Mouse (Mus musculus): Measurements from ENCODE around the gene Dnase1l3. TPM values are rescaled to one million over a fixed set of nuclear protein-coding genes. Genes with fewer than 3 reads are reported as not detected.
A peak's percentile ranks its signal among the peaks of the same experiment; 100 is the strongest.

Dnase1l3 gene
- polyA plus RNA-seq, 1 experiment: 14.2 TPM

DNA sequence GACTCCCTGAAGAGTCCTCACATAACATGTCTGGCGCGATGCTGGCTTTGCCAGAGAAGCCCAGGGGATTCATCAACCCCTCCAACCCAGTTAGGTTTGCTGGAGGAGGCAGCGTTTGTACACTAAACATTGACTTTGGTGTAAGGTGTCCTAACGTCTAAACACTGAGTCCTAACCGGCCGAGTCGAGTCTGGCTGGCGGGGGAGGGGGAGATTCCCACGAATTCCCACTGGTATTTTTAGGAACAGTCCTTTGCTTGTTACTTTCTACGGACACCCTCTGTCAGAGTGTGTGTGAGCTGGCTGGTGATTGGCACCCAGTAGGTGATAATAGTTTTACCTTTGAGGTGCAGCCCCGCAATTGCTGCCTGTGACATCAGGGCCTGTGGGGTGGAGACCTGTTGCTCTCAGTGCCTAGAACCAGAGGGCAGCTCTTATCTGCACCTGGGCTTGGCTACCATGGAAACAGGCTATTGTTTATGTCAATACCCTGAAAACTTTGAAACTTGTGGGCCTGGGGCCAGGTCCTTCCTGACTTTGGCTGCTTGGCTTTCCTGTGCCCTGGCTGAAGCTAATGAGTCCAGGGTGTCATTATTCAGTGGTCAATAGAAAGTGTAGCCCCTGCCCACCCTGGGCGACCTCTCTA is 41.6 kb downstream of the Dnase1l3 start:
- Histone ChIP-seq H3K4me1 (ENCODE audit: control insufficient read depth, insufficient read depth, insufficient read length, low read length) (peaks cover 30% of the 10 kb centered on the region; the same call in 1 of the 2 replicates), H3K36me3 (ENCODE audit: control insufficient read depth, insufficient read depth, low read length) (peaks cover 23% of the 10 kb centered on the region), H3K27me3 (ENCODE audit: control insufficient read depth, insufficient read depth, low read length) (no peaks in the 10 kb centered on the region), H3K4me3 (ENCODE audit: low read depth, low read length) (no peak overlapping the region), H3K27ac (ENCODE audit: insufficient read depth, low read depth, low read length) (peak overlapping the region; percentile 94)
- WGBS: 23% methylated on average over 12 of the region's 12 CpGs
- TF ChIP-seq CTCF (IDR thresholded peaks at IDR 0.05; ENCODE audit: extremely low read depth, insufficient read length, insufficient replicate concordance, low read depth, low read length) (no peak), POLR2A (IDR thresholded peaks at IDR 0.05; ENCODE audit: low read depth, low read length) (no peak)

DNA sequence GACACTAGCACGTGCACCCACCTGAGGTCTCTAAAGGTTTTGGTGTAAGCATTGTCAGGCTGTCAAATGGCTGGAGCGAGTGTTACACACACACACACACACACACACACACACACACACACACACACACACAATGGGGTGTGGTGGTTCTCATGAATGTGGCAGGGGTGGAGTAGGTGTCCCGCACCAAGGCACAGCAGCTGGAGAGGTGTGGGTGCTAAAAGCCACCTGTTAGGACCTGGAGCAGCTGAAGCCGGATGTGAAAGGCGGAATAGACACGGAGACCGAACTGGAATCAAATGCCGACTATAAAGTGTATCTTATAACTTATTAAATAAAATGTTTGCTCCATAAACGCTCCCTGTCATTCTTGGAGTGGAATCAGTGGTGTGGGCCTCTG is 43.1 kb downstream of the Dnase1l3 start:
- H3K4me1 ChIP-seq (ENCODE audit: control insufficient read depth, insufficient read depth, insufficient read length, low read length): peaks cover 26% of the 10 kb centered on the region; the same call in 1 of the 2 replicates
- TF ChIP-seq POLR2A (IDR thresholded peaks at IDR 0.05; ENCODE audit: low read depth, low read length) (no peak), CTCF (IDR thresholded peaks at IDR 0.05; ENCODE audit: extremely low read depth, insufficient read length, insufficient replicate concordance, low read depth, low read length) (no peak)
- 60% methylated on average over 9 of the region's 9 CpGs for whole genome bisulfite sequencing
- H3K4me3 ChIP-seq (ENCODE audit: low read depth, low read length): no peak overlapping the region
- no peaks in the 10 kb centered on the region for H3K27me3 ChIP-seq (ENCODE audit: control insufficient read depth, insufficient read depth, low read length)
- H3K27ac ChIP-seq (ENCODE audit: insufficient read depth, low read depth, low read length): no peak overlapping the region
- H3K36me3 ChIP-seq (ENCODE audit: control insufficient read depth, insufficient read depth, low read length): peaks cover 27% of the 10 kb centered on the region

DNA sequence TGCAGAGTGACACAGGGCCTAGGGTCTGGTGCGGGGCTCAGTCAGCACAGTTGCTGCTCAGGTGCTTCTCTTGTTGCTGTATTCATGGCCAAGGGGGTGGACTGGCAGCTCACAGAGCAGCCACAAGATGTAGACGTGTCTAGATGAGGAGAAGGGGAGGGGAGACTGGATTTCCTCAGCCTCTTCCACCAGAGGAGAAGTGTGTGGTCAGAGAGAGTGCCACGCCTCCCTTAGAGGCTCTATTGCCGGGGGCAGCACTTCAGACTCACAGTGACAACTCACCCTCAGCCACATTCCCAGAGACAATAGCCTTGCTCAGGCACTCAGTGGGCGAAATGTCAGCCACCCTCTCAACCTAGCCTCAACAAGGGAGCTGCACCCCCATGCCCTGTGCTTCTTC is 49.1 kb downstream of the Dnase1l3 start:
- peaks cover 22% of the 10 kb centered on the region for H3K4me1 ChIP-seq (ENCODE audit: control insufficient read depth, insufficient read depth, insufficient read length, low read length)
- 91% methylated on average over 5 of the region's 5 CpGs for WGBS
- TF ChIP-seq CTCF (IDR thresholded peaks at IDR 0.05; ENCODE audit: extremely low read depth, insufficient read length, insufficient replicate concordance, low read depth, low read length) (no peak), POLR2A (IDR thresholded peaks at IDR 0.05; ENCODE audit: low read depth, low read length) (no peak)
- H3K27ac ChIP-seq (ENCODE audit: insufficient read depth, low read depth, low read length): no peak overlapping the region
- H3K27me3 ChIP-seq (ENCODE audit: control insufficient read depth, insufficient read depth, low read length): no peaks in the 10 kb centered on the region
- peaks cover 68% of the 10 kb centered on the region for H3K36me3 ChIP-seq (ENCODE audit: control insufficient read depth, insufficient read depth, low read length)
- no peak overlapping the region for H3K4me3 ChIP-seq (ENCODE audit: low read depth, low read length)

DNA sequence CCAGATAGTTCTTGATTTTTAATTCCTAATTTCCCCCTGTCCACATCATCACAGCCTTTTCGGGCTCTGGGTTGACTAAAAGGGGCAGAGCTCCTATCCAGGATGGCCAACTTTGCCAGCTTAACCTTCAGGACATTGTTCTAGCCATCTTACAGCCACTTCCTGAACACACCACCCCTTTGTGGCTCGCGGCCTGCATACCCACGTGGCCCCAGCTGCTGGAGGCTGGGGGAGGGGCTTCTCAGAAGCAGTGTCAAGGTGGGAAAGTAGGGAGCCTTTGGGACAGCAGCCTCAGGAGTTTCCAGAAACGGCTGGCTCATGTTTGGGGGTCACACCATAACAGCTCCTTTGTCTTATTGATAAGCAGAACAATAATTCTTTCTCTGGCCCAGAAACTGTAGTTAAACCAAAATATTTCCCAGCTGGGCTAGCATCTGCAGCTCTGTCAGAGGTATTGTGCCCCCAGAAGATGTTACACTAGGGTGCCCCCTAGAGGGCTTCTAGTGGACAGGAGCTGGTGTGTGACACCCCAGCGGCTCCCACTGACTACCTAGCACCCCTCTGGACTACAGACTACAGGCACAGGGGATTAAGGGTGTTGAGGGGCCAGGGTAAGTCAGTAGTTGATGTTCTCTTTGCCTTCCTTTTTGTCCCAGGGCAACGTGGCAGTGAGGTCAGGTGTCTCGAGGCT is 49.9 kb downstream of the Dnase1l3 start:
- Histone ChIP-seq H3K27me3 (ENCODE audit: control insufficient read depth, insufficient read depth, low read length) (no peaks in the 10 kb centered on the region), H3K36me3 (ENCODE audit: control insufficient read depth, insufficient read depth, low read length) (peaks cover 69% of the 10 kb centered on the region), H3K4me1 (ENCODE audit: control insufficient read depth, insufficient read depth, insufficient read length, low read length) (peaks cover 22% of the 10 kb centered on the region), H3K4me3 (ENCODE audit: low read depth, low read length) (no peak overlapping the region), H3K27ac (ENCODE audit: insufficient read depth, low read depth, low read length) (no peak overlapping the region)
- TF ChIP-seq CTCF (IDR thresholded peaks at IDR 0.05; ENCODE audit: extremely low read depth, insufficient read length, insufficient replicate concordance, low read depth, low read length) (peak; percentile 29; the same call in 1 of the 2 replicates), POLR2A (IDR thresholded peaks at IDR 0.05; ENCODE audit: low read depth, low read length) (no peak)
- WGBS: 62% methylated on average over 8 of the region's 8 CpGs

DNA sequence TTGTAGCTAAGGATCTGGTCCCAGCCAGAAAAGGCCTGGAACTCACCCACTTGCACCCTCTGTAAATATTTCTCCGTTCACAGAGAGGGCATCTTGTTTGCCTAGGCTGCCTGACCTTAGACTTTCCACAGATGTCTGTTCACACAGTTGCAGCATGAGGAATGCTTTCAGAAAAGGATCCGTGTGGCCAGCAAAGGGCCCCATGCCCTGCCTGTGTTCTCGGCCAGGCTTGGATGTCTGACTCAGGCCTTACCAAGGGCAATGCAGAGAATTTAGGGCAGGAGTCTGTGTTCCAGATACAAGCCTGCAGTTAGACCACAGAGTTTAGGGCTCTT is 50.6 kb downstream of the Dnase1l3 start:
- Histone ChIP-seq H3K4me3 (ENCODE audit: low read depth, low read length) (no peak overlapping the region), H3K27me3 (ENCODE audit: control insufficient read depth, insufficient read depth, low read length) (no peaks in the 10 kb centered on the region), H3K4me1 (ENCODE audit: control insufficient read depth, insufficient read depth, insufficient read length, low read length) (peaks cover 26% of the 10 kb centered on the region), H3K36me3 (ENCODE audit: control insufficient read depth, insufficient read depth, low read length) (peaks cover 65% of the 10 kb centered on the region), H3K27ac (ENCODE audit: insufficient read depth, low read depth, low read length) (peak overlapping the region; percentile 57; the same call in 1 of the 2 replicates)
- WGBS: 66% methylated on average over 3 of the region's 3 CpGs
- TF ChIP-seq CTCF (IDR thresholded peaks at IDR 0.05; ENCODE audit: extremely low read depth, insufficient read length, insufficient replicate concordance, low read depth, low read length) (no peak), POLR2A (IDR thresholded peaks at IDR 0.05; ENCODE audit: low read depth, low read length) (no peak)

DNA sequence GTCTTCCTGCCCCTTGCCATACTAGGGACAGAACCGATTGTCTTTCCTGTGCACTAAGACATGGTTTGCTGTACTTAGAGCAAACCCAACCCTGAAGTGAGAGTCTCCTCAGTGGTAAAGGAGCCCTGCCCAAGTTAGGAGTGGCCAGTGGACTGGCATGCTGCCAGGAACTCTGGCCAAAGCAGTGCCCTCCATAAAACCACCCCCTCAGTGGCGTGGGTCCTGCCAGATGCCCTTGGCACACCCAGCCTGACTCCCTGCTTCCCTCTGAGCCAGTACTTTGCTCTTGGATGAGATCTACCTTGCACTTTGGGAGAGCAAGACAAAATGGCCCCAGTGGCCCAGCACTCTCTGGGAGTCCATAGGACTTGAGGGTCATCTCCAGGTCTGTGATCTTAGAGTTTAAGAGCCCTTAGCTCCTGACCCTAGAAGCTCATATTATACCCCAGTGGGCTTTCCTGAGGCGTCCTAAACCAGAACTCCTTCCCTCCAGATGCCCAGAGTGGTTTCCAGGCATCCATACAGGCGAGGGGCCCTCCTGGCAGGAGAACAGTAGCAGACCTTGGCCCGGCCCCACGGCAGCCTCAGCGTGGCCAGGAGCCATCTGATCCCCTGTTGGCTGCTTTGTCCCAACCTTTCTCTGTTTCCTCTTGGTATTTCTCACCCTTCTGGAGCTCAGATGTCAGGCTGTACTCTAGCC is 51.1 kb downstream of the Dnase1l3 start:
- Histone ChIP-seq H3K4me3 (ENCODE audit: low read depth, low read length) (no peak overlapping the region), H3K4me1 (ENCODE audit: control insufficient read depth, insufficient read depth, insufficient read length, low read length) (peaks cover 29% of the 10 kb centered on the region), H3K27ac (ENCODE audit: insufficient read depth, low read depth, low read length) (peak overlapping the region; percentile 57), H3K27me3 (ENCODE audit: control insufficient read depth, insufficient read depth, low read length) (no peaks in the 10 kb centered on the region), H3K36me3 (ENCODE audit: control insufficient read depth, insufficient read depth, low read length) (peaks cover 62% of the 10 kb centered on the region)
- TF ChIP-seq CTCF (IDR thresholded peaks at IDR 0.05; ENCODE audit: extremely low read depth, insufficient read length, insufficient replicate concordance, low read depth, low read length) (no peak), POLR2A (IDR thresholded peaks at IDR 0.05; ENCODE audit: low read depth, low read length) (no peak)
- WGBS: 36% methylated on average over 7 of the region's 7 CpGs

DNA sequence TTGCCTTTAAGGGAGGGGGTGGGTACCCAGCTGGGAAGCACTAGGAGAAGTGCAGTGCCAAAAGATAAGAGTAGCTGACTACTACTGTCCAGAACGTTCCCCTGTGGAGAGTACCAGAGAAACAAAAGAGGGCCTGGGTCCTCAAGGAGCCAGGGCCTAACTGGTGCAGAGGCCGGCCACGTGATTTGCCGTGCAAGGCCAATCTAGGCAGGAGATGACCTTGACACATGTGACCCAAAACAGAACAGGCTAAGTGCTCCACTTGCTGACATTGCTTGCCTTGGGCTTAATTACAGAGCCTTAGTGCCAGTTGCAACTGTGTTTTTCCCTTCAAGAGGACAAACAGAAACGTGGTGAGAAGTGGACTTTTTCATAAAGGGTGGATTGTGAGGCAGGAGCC is 53.0 kb downstream of the Dnase1l3 start:
- TF ChIP-seq POLR2A (IDR thresholded peaks at IDR 0.05; ENCODE audit: low read depth, low read length) (no peak), CTCF (IDR thresholded peaks at IDR 0.05; ENCODE audit: extremely low read depth, insufficient read length, insufficient replicate concordance, low read depth, low read length) (no peak)
- H3K27ac ChIP-seq (ENCODE audit: insufficient read depth, low read depth, low read length): no peak overlapping the region
- H3K4me1 ChIP-seq (ENCODE audit: control insufficient read depth, insufficient read depth, insufficient read length, low read length): peaks cover 29% of the 10 kb centered on the region
- peaks cover 67% of the 10 kb centered on the region for H3K36me3 ChIP-seq (ENCODE audit: control insufficient read depth, insufficient read depth, low read length)
- no peaks in the 10 kb centered on the region for H3K27me3 ChIP-seq (ENCODE audit: control insufficient read depth, insufficient read depth, low read length)
- WGBS: 68% methylated on average over 5 of the region's 5 CpGs
- no peak overlapping the region for H3K4me3 ChIP-seq (ENCODE audit: low read depth, low read length)

All from small intestine, adult 2 months (tissue).